Mouse (Mus musculus) embryonic facial prominence, embryonic 11.5 days (tissue): Measurements from ENCODE around the gene Olfr1373. TPM values are rescaled to one million over a fixed set of nuclear protein-coding genes. Genes with fewer than 3 reads are reported as not detected.
A peak's percentile ranks its signal among the peaks of the same experiment; 100 is the strongest.

Source experiments
- ATAC-seq: fragments of 200-750 bp; cut with Nextera tagmentation; replicated peaks from 2 replicates; pipeline ENCODE4 v1.8.0; 2017; ENCODE audit warnings: low read depth; ENCODE audit not compliant: insufficient number of reproducible peaks, low FRiP score, low TSS enrichment
- DNase-seq: peaks from one replicate; pipeline ENCODE4 v3.0.0-alpha.2; 2015; ENCODE audit warnings: low spot score
- H3K27ac ChIP-seq: fragments of 300-500 bp; sonication (generic); replicated peaks from 2 replicates; pipeline ENCODE4 v1.5.1; 2014; ENCODE audit warnings: mild to moderate bottlenecking, low read depth, low read length, control low read depth
- H3K27me3 ChIP-seq: fragments of 300-500 bp; sonication (generic); 2 replicates; pipeline ENCODE4 v1.6.1; 2014; ENCODE audit warnings: mild to moderate bottlenecking, low read length, moderate library complexity, mixed read lengths; ENCODE audit not compliant: control insufficient read depth, insufficient read depth
- H3K36me3 ChIP-seq: fragments of 300-500 bp; sonication (generic); replicated peaks from 2 replicates; pipeline ENCODE4 v1.6.1; 2014; ENCODE audit warnings: low read depth, mild to moderate bottlenecking, low read length, moderate library complexity, mixed read lengths; ENCODE audit not compliant: control insufficient read depth, insufficient read depth
- H3K4me1 ChIP-seq: fragments of 300-500 bp; sonication (generic); 2 replicates; pipeline ENCODE4 v1.6.1; 2014; ENCODE audit warnings: low read length, mixed read lengths; ENCODE audit not compliant: control insufficient read depth, insufficient read depth
- H3K4me2 ChIP-seq: fragments of 300-500 bp; sonication (generic); 2 replicates; pipeline ENCODE4 v1.6.1; 2014; ENCODE audit warnings: low read depth, mild to moderate bottlenecking, control low read depth, low read length, moderate library complexity
- H3K4me3 ChIP-seq: fragments of 300-500 bp; sonication (generic); 2 replicates; pipeline ENCODE4 v1.5.1; 2014; ENCODE audit warnings: low read depth, low read length, control low read depth
- H3K9ac ChIP-seq: fragments of 300-500 bp; sonication (generic); replicated peaks from 2 replicates; pipeline ENCODE4 v1.6.1; 2014; ENCODE audit warnings: mild to moderate bottlenecking, control low read depth, low read length
- H3K9me3 ChIP-seq: fragments of 300-500 bp; sonication (generic); replicated peaks from 2 replicates; pipeline ENCODE4 v1.6.1; 2016; ENCODE audit warnings: mild to moderate bottlenecking, low read length, inconsistent platforms, mixed read lengths; ENCODE audit not compliant: control insufficient read depth
- WGBS: fragments of 180-500 bp; shearing (Covaris S2); extraction: QIAGEN DNeasy Blood & Tissue Kit; methylation state at CpG from one replicate; pipeline ENCODE4 v1.1.7; 2014; 5-methylcytosine and 5-hydroxymethylcytosine counted together
- polyA plus RNA-seq: library from polyadenylated mRNA; unstranded; fragments of >200 nt; fragmentation: Nextera tagmentation; extraction: Ambion mirVana; gene quantifications from 2 replicates; pipeline ENCODE4 v1.2.1, GENCODE M21; 2014

Olfr1373 gene
- polyA plus RNA-seq, 1 experiment from 2014 or later, result not detected

DNA sequence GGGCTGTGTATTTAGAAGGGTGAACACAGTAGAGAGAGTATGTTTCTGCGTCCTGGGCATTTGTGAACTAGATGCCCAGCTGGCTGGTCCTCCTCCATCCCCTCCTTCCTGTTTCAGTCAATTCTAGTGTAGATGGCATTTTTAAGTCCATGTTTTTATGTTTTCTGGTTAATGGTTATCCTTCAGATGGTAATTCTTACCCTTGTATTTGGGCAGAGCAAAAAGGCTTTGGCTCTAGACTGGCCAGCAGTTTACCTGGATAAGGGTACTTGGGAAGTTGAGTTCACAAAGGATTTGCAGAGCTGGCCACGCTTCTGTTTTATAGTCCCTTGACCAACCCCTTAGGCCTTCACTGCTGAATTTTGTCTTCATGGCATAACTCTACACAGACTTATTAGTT lies 39.3 kb downstream of the Olfr1373 start:
- no peaks in the 10 kb centered on the region for H3K9me3 ChIP-seq
- DNase-seq, result no peak
- H3K4me3 ChIP-seq, result no peak overlapping the region
- H3K27me3 ChIP-seq, result no peaks in the 10 kb centered on the region
- no peak overlapping the region for H3K27ac ChIP-seq
- ATAC-seq, result no peak
- H3K4me1 ChIP-seq, result no peaks in the 10 kb centered on the region
- H3K4me2 ChIP-seq, result no peak overlapping the region
- H3K36me3 ChIP-seq, result no peaks in the 10 kb centered on the region
- H3K9ac ChIP-seq, result no peak overlapping the region
- 88% methylated on average over 2 of the region's 2 CpGs for WGBS

- H3K27me3 ChIP-seq, result no peaks in the 10 kb centered on the region
- no peak overlapping the region for H3K9ac ChIP-seq
- H3K4me2 ChIP-seq, result no peak overlapping the region
- H3K27ac ChIP-seq, result no peak overlapping the region
- no peaks in the 10 kb centered on the region for H3K4me1 ChIP-seq
- no peak for ATAC-seq
- no peaks in the 10 kb centered on the region for H3K9me3 ChIP-seq
- no peak overlapping the region for H3K4me3 ChIP-seq
- DNase-seq, result no peak
- H3K36me3 ChIP-seq, result no peaks in the 10 kb centered on the region
Observed at GRCm38 (mm10) chr11:52105503-52105902, 39.8 kb downstream of the Olfr1373 start.

DNA sequence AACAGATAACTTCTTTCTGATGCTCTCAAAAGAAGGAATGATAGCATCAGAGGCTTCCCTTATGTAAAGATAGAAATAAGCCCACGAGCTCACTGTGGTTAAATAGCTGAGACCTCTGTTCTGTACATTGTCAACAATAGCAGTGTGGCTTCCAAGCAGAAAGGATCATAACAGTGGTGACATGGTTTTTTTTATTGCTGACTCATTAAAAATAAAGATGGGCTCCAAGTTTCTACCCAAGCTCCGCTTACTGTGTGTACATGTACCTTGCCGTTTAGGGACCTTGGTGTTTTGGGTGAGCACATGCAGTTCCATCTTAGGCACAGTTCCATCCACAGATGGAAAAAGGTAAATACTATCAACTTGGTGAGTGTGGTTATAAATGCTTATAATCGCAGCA lies 42.4 kb downstream of the Olfr1373 start:
- no peak overlapping the region for H3K4me2 ChIP-seq
- H3K27me3 ChIP-seq, result no peaks in the 10 kb centered on the region
- H3K9me3 ChIP-seq, result no peaks in the 10 kb centered on the region
- H3K27ac ChIP-seq, result no peak overlapping the region
- H3K4me1 ChIP-seq, result no peaks in the 10 kb centered on the region
- no peak overlapping the region for H3K9ac ChIP-seq
- no peak for ATAC-seq
- no peaks in the 10 kb centered on the region for H3K36me3 ChIP-seq
- WGBS, result 87% methylated on average over 4 of the region's 4 CpGs
- no peak overlapping the region for H3K4me3 ChIP-seq
- DNase-seq, result no peak

- no peak for ATAC-seq
- Histone ChIP-seq H3K4me2 (peak overlapping the region; percentile 70), H3K9ac (peak overlapping the region; percentile 99), H3K4me3 (peak overlapping the region; percentile 97), H3K27me3 (no peaks in the 10 kb centered on the region), H3K9me3 (no peaks in the 10 kb centered on the region), H3K36me3 (no peaks in the 10 kb centered on the region), H3K4me1 (no peaks in the 10 kb centered on the region), H3K27ac (no peak overlapping the region)
- 5% methylated on average over 7 of the region's 7 CpGs for WGBS
- no peak for DNase-seq
Observed at GRCm38 (mm10) chr11:52099771-52100219, 45.5 kb downstream of the Olfr1373 start.

DNA sequence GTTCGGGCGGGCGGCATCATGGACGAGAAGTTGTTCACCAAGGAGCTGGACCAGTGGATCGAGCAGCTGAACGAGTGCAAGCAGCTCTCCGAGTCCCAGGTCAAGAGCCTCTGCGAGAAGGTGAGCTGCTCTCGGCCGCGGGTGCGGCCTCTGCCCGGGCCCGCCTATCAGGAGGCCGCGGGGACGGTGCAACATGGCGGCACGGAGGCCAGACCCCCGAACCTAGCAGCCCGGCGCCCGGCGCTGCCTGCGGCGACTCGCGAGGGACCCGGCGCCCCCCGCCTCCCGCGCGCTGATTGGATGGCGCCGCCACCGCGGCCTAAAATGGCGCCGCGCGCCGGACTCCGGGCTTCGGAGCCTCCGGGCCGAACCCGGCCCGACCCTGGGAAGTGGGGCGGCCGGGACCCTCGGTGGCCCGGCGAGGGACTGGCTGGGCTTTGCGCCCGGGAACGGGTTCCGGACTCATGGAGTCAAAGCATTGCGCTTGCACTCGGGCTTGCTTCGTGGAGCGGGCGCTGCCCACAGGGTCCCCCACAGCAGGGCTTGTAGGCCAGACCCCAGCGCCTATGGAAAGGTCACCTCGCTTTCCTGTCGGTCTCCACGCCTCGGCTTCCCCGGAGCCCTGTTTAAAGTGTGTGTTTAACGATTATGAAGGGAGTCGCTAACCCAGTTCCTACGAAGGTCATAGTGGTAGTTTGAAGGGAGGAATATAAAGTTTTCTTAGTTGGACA lies 46.1 kb downstream of the Olfr1373 start:
- H3K9me3 ChIP-seq, result no peaks in the 10 kb centered on the region
- under 1% methylated on average over 62 of the region's 72 CpGs for WGBS
- peak; percentile 83 for ATAC-seq

GRCm38 (mm10) chr11:52098398-52098946 lies 46.9 kb downstream of the Olfr1373 start, which contains the start of gene Ppp2ca:
Gene Ppp2ca, plus strand, starts transcription at chr11:52098681.
- peak within 1 kb of the TSS; percentile 97 for H3K4me3 ChIP-seq
- ATAC-seq, result peak; percentile 98
- H3K4me1 ChIP-seq, result no peaks in the 10 kb centered on the region
- peak within 1 kb of the TSS; percentile 99 for H3K9ac ChIP-seq
- no peaks in the 10 kb centered on the region for H3K9me3 ChIP-seq
- peak within 1 kb of the TSS; percentile 70 for H3K4me2 ChIP-seq
- DNase-seq, result peak; percentile 99
- no peaks in the 10 kb centered on the region for H3K36me3 ChIP-seq
- peak within 1 kb of the TSS; percentile 96 for H3K27ac ChIP-seq
- 1% methylated on average over 50 of the region's 53 CpGs for WGBS
- no peaks in the 10 kb centered on the region for H3K27me3 ChIP-seq

More for the DNA sequence above, 46.1 kb downstream of the Olfr1373 start:
- peak; percentile 89 for DNase-seq
- Histone ChIP-seq H3K4me2 (peak overlapping the region; percentile 70), H3K27me3 (no peaks in the 10 kb centered on the region), H3K4me1 (no peaks in the 10 kb centered on the region), H3K36me3 (no peaks in the 10 kb centered on the region), H3K27ac (peak overlapping the region; percentile 96), H3K4me3 (peak overlapping the region; percentile 97), H3K9ac (peak overlapping the region; percentile 99)

DNA sequence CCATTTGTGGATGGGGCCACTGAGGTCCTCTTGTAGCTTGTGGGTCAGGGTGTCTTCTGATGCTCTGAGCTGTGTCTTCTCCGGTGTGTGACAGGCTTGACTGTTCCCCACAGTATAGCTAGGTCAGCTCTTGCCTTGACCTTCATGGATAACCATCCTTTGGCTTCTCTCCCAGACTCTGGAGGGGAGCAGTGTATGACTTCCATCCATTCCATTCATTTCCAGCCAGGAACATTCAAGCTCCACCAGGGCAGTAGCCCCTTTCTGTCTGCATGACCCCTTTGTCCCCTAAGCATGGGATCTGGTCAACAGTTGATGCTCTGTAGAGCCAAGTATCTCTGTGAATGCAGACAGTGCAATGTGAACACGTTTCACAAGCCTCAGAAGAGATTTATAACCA lies 47.7 kb downstream of the Olfr1373 start:
- DNase-seq, result no peak
- 76% methylated on average over 2 of the region's 2 CpGs for WGBS
- Histone ChIP-seq H3K27ac (no peak overlapping the region), H3K9ac (no peak overlapping the region), H3K4me2 (no peak overlapping the region), H3K4me1 (no peaks in the 10 kb centered on the region), H3K4me3 (no peak overlapping the region), H3K9me3 (no peaks in the 10 kb centered on the region), H3K36me3 (no peaks in the 10 kb centered on the region), H3K27me3 (no peaks in the 10 kb centered on the region)
- no peak for ATAC-seq

- Histone ChIP-seq H3K9ac (no peak overlapping the region), H3K9me3 (no peaks in the 10 kb centered on the region), H3K4me3 (no peak overlapping the region), H3K27ac (no peak overlapping the region), H3K4me2 (no peak overlapping the region), H3K4me1 (no peaks in the 10 kb centered on the region), H3K27me3 (no peaks in the 10 kb centered on the region), H3K36me3 (no peaks in the 10 kb centered on the region)
- WGBS, result 70% methylated on average over 3 of the region's 3 CpGs
- no peak for ATAC-seq
- DNase-seq, result no peak
Observed at GRCm38 (mm10) chr11:52097016-52097415, 48.3 kb downstream of the Olfr1373 start.
